Mouse (Mus musculus): ENCODE results near the gene Rps19. TPM values are rescaled to one million over a fixed set of nuclear protein-coding genes. Genes with fewer than 3 reads are reported as not detected.
A peak's percentile ranks its signal among the peaks of the same experiment; 100 is the strongest.
"Not testable (repeated sequence)": the region's sequence is repeated elsewhere in the genome, so short reads cannot be mapped to it uniquely, and the experiment has no call there.

The Rps19 gene
- polyA plus RNA-seq, 1 experiment from 2014 or later = 2,060 TPM

DNA sequence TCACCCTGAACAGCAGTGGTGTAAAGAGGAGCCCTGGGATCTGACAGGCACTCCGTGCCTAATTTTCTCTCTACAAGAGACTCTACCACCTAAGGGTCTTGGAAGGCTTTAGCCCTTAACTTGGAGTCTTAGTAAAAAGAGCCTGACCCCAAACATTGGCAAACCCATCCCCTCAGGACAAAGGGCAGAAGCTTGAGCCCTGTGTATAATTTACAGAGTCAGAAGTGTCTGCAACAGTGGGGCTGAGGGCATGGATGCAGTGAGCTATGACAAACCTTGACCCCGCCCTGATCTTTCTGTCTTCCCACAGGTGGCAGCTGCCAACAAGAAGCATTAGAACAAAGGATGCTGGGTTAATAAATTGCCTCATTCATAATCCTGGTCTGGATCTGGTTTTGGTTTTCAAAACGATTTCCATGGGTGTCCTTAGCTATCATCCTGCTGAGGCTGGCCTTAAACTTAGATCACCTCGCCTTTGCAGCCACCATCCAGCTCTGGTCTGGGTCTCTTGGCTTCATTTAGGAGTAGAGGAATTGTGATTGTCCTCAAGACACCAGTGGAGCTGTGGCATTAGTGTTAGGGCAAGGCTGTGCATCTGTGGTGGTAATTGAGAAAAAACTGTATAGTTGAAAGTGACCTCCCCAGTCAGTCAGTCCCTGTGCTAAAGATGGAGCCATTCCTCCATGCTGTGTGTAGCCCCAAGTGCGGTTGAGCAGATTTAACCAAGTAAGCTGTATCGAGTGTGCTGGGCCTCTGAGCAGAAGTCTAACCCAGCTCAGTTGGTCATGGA, 5.5 kb downstream of the Rps19 start:
- no peak; the same call in 1 of the 2 replicates for ATAC-seq (ENCODE audit: low FRiP score, low TSS enrichment)
- TF ChIP-seq CTCF (IDR thresholded peaks at IDR 0.05; ENCODE audit: low read depth) (no peak), EP300 (optimal IDR thresholded peaks at IDR 0.05) (no peak)
- H3K36me3 ChIP-seq (ENCODE audit: control insufficient read depth, insufficient read depth, low read length) = peaks cover 8% of the 10 kb centered on the region
- no peaks in the 10 kb centered on the region for H3K9me3 ChIP-seq (ENCODE audit: control insufficient read depth, low read length)
- H3K4me3 ChIP-seq (ENCODE audit: low read depth, low read length) = no peak overlapping the region
- H3K4me1 ChIP-seq (replicated peaks; ENCODE audit: control insufficient read depth, insufficient read depth) = peaks cover 9% of the 10 kb centered on the region; the same call in 1 of the 2 replicates
- WGBS = 64% methylated on average over 6 of the region's 6 CpGs
- no peak overlapping the region for H3K9ac ChIP-seq (ENCODE audit: low read length)
- H3K27ac ChIP-seq (replicated peaks) = no peak overlapping the region; the same call in 1 of the 2 replicates
- no peak overlapping the region for H3K4me2 ChIP-seq (replicated peaks; ENCODE audit: low read depth)
- no peak for DNase-seq (ENCODE audit: low spot score)
- H3K27me3 ChIP-seq (ENCODE audit: control insufficient read depth, insufficient read depth, low read length) = no peaks in the 10 kb centered on the region

DNA sequence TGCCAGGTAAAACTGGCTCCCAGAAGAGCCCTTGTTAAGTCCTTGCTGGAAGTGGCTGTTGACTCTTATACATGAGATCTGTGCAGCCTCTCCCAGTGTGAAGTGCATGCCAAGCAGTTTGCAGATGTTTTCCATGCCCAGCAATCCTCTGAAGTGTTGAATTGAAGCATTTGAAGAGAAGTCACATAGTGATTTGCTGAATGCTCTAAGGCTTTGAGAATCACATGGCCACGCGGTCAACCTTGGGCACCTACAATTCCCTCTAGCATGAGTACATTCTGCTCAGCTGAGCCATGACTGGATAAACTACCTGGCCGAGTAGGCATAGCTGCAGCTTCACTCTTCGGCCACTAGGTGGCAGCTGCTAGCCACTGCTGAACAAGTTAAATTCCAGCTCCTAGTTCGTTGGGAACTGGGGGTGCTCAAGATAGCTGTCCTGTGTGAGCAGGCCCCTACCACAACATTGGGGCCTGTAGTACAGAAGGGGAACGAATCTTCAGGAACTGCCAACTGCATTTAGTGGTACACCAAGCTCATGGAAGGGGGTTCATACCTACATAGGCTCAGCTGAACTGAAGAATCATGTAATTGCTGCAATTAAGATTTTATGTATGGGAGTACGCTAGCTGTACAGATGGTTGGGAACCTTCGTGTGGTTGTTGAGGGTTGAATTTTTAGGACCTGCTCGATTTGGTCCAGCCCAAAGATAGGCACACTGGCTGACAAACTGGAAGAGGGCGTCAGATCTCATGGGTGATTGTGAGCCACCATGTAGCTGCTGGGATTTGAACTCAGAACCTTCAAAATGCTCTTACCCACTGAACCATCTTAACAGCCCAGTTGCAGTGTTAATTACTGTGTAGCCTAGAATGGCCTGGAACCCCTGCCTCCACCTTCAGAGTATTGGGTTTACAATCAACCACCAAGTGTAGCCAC, 6.4 kb downstream of the Rps19 start:
- TF ChIP-seq EP300 (optimal IDR thresholded peaks at IDR 0.05) (no peak), CTCF (IDR thresholded peaks at IDR 0.05; ENCODE audit: low read depth) (peak; percentile 99)
- 32% methylated on average over 10 of the region's 10 CpGs for WGBS
- peaks cover 8% of the 10 kb centered on the region for H3K36me3 ChIP-seq (ENCODE audit: control insufficient read depth, insufficient read depth, low read length)
- no peak overlapping the region for H3K4me2 ChIP-seq (replicated peaks; ENCODE audit: low read depth)
- H3K4me3 ChIP-seq (ENCODE audit: low read depth, low read length) = no peak overlapping the region
- no peaks in the 10 kb centered on the region for H3K27me3 ChIP-seq (ENCODE audit: control insufficient read depth, insufficient read depth, low read length)
- H3K9ac ChIP-seq (ENCODE audit: low read length) = no peak overlapping the region
- H3K9me3 ChIP-seq (ENCODE audit: control insufficient read depth, low read length) = no peaks in the 10 kb centered on the region
- peaks cover 8% of the 10 kb centered on the region; the same call in 1 of the 2 replicates for H3K4me1 ChIP-seq (replicated peaks; ENCODE audit: control insufficient read depth, insufficient read depth)
- DNase-seq (ENCODE audit: low spot score) (peak; percentile 81), ATAC-seq (ENCODE audit: low FRiP score, low TSS enrichment) (peak; percentile 68)
- H3K27ac ChIP-seq (replicated peaks) = no peak overlapping the region; the same call in 1 of the 2 replicates

DNA sequence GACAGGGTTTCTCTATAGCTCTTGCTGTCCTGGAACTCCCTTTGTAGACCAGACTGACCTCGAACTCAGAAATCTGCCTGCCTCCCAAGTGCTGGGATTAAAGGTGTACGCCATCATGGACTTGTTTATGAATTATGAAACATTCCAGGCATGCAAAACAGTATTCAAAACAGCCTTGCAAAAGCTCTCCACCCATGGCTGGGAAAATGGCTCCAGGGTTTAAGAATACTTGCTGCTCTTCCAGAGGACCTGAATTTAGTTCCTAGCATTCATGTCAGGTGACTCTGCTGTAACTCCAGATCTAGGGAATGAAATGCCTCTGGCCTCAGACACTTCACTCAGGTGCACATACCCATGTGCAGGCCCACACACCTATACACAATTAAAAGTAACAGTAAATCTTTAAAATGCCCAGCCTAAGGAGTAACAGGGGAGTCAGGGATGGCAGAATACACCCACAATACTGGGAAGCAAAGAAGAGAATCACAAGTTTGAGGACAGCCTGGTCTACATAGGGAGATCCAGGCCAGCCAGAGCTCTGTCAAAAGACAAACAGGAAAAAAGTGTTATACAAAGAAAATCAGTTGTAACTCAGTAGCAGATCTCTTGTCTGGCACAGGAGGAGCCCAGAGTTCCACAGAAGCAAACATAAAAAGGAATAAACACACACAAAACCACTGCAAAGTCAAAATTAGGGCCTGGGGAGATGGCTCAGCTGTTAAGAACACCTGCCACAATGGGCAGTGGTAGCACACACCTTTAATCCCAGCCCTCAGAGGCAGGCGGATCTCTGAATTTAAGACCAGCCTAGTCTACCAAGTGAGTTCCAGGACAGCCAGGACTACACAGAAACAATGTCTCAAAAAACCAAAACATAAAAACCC, 7.3 kb downstream of the Rps19 start:
- H3K9ac ChIP-seq (ENCODE audit: low read length) = no peak overlapping the region
- TF ChIP-seq CTCF (IDR thresholded peaks at IDR 0.05; ENCODE audit: low read depth) (no peak), EP300 (optimal IDR thresholded peaks at IDR 0.05) (no peak)
- peaks cover 2% of the 10 kb centered on the region; the same call in 1 of the 2 replicates for H3K4me1 ChIP-seq (replicated peaks; ENCODE audit: control insufficient read depth, insufficient read depth)
- H3K4me2 ChIP-seq (replicated peaks; ENCODE audit: low read depth) = no peak overlapping the region
- DNase-seq (ENCODE audit: low spot score) (no peak), ATAC-seq (ENCODE audit: low FRiP score, low TSS enrichment) (no peak)
- no peaks in the 10 kb centered on the region for H3K9me3 ChIP-seq (ENCODE audit: control insufficient read depth, low read length)
- 47% methylated on average over 3 of the region's 3 CpGs for WGBS
- H3K36me3 ChIP-seq (ENCODE audit: control insufficient read depth, insufficient read depth, low read length) = peaks cover 8% of the 10 kb centered on the region
- H3K27ac ChIP-seq (replicated peaks) = no peak overlapping the region
- no peaks in the 10 kb centered on the region for H3K27me3 ChIP-seq (ENCODE audit: control insufficient read depth, insufficient read depth, low read length)
- H3K4me3 ChIP-seq (ENCODE audit: low read depth, low read length) = no peak overlapping the region

DNA sequence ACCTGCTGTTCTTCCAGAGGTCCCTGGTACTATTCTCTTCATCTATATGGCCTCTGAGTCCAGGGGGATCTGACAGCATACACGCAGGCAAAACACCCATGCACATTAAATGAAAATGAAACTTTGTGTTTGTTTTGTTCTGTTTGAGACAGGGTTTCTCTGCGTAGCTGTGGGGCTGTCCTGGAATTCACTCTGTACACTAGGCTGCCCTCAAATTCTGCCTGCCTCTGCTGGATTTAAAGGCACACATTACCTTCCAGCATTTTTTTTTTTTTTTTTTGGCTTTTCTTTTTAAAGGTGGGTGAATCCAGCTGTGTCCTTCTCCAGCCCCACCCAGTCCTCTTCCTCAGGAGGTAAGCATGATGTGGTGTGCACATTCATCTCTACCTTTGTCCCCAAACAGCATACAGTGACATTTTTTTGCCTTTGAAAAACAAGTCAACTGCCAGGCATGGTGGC, 8.0 kb downstream of the Rps19 start:
- Histone ChIP-seq H3K4me3 (ENCODE audit: low read depth, low read length) (no peak overlapping the region), H3K27me3 (ENCODE audit: control insufficient read depth, insufficient read depth, low read length) (no peaks in the 10 kb centered on the region), H3K9me3 (ENCODE audit: control insufficient read depth, low read length) (no peaks in the 10 kb centered on the region), H3K9ac (ENCODE audit: low read length) (no peak overlapping the region), H3K4me2 (replicated peaks; ENCODE audit: low read depth) (no peak overlapping the region), H3K27ac (replicated peaks) (no peak overlapping the region), H3K36me3 (ENCODE audit: control insufficient read depth, insufficient read depth, low read length) (peaks cover 8% of the 10 kb centered on the region), H3K4me1 (replicated peaks; ENCODE audit: control insufficient read depth, insufficient read depth) (no peaks in the 10 kb centered on the region)
- no peak for ATAC-seq (ENCODE audit: low FRiP score, low TSS enrichment)
- 27% methylated on average over 2 of the region's 2 CpGs for WGBS
- no peak for DNase-seq (ENCODE audit: low spot score)
- TF ChIP-seq EP300 (optimal IDR thresholded peaks at IDR 0.05) (no peak), CTCF (IDR thresholded peaks at IDR 0.05; ENCODE audit: low read depth) (no peak)

DNA sequence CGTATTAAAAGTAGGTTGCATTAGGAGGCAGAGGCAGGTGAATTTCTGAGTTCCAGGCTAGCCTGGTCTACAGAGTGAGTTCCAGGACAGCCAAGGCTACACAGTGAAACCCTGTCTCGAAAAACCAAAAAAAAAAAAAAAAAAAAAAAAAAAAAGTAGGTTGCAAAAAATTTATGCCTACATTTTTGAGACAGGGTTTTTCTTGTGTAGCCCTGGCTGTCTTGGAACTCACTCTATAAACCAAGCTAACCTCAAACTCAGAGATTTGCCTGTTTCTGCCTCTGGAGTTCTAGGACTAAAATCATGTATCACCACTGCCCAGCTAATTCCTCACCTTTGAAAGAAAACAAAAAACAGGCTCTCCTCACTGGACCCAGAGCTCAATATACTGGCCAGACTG, 11.6 kb downstream of the Rps19 start:
- ATAC-seq (ENCODE audit: low FRiP score, low TSS enrichment); H3K9me3 ChIP-seq (ENCODE audit: control insufficient read depth, low read length); DNase-seq (ENCODE audit: low spot score); H3K4me2 ChIP-seq (replicated peaks; ENCODE audit: low read depth); H3K36me3 ChIP-seq (ENCODE audit: control insufficient read depth, insufficient read depth, low read length); H3K4me1 ChIP-seq (replicated peaks; ENCODE audit: control insufficient read depth, insufficient read depth); H3K27me3 ChIP-seq (ENCODE audit: control insufficient read depth, insufficient read depth, low read length); H3K4me3 ChIP-seq (ENCODE audit: low read depth, low read length); H3K27ac ChIP-seq (replicated peaks); H3K9ac ChIP-seq (ENCODE audit: low read length): not testable (repeated sequence)
- 91% methylated on average over 2 of the region's 2 CpGs for WGBS
